Mouse (Mus musculus) left cerebral cortex, adult 6 months (tissue): ENCODE results near the gene Gnl2. TPM values are rescaled to one million over a fixed set of nuclear protein-coding genes. Genes with fewer than 3 reads are reported as not detected.

ENCODE experiments used
- long read RNA-seq, 2 experiments: library from polyadenylated mRNA; unstranded; transcript quantifications; one replicate each; pipeline ENCODE4 v2.0.0; 2019 to 2020
- polyA plus RNA-seq: library from polyadenylated mRNA; unstranded; fragments of <200 nt; fragmentation: Nextera tagmentation; gene quantifications from 2 replicates; pipeline ENCODE4 v1.2.3, GENCODE M21; 2021

The Gnl2 gene
- polyA plus RNA-seq = 27.4 and 28.7 TPM in 2 replicates
- long read RNA-seq, experiment 1, transcript Gnl2-201 (16 exons, 2,366 nt) = major isoform, 159 of 287 reads
- long read RNA-seq, experiment 1, partial matches to known transcripts = 50 of 287 reads
- long read RNA-seq, experiment 1, other reads (novel, unspliced or antisense) = 77 of 287 reads
- long read RNA-seq, experiment 2, transcript Gnl2-201 (16 exons, 2,366 nt) = major isoform, 32 of 62 reads
- long read RNA-seq, experiment 2, partial matches to known transcripts = 25 of 62 reads
- long read RNA-seq, experiment 2, other reads (novel, unspliced or antisense) = 3 of 62 reads

GRCm38 (mm10) chr4:125015806-125016635, at the start of gene Gnl2:
Gene Gnl2, plus strand, starts transcription at chr4:125016585.

GRCm38 (mm10) chr4:124985671-124986602, 30.4 kb upstream of the Gnl2 start, which contains the start of gene Rspo1:
Gene Rspo1, plus strand, starts transcription at chr4:124986430.

GRCm38 (mm10) chr4:125065517-125066307, 49.3 kb downstream of the Gnl2 start, which contains the start of gene Dnali1:
Gene Dnali1, minus strand, starts transcription at chr4:125065703.

GRCm38 (mm10) chr4:125066490-125067370, 50.3 kb downstream of the Gnl2 start, which contains the start of gene Snip1:
Gene Snip1, plus strand, starts transcription at chr4:125066672.

GRCm38 (mm10) chr4:125084403-125085345, 68.3 kb downstream of the Gnl2 start, which contains the start of gene Meaf6:
Gene Meaf6, plus strand, starts transcription at chr4:125085134.

Other genes starting within 250 kb of the Gnl2 start
- gene Mtf1, start 214.5 kb upstream of the Gnl2 start, polyA plus RNA-seq = 10.3 and 13.4 TPM in 2 replicates
- 5.0 and 49.2 TPM in 2 replicates for gene Yrdc, start 165.9 kb upstream of the Gnl2 start, polyA plus RNA-seq
- gene 1110065P20Rik, start 165.4 kb upstream of the Gnl2 start, polyA plus RNA-seq = 84.5 and 117 TPM in 2 replicates
- 8.9 and 11.2 TPM in 2 replicates for gene Maneal, start 154.4 kb upstream of the Gnl2 start, polyA plus RNA-seq
- gene Epha10, start 135.7 kb upstream of the Gnl2 start, polyA plus RNA-seq = 2.3 and 7.8 TPM in 2 replicates
- gene 9930104L06Rik, start 79.5 kb upstream of the Gnl2 start, polyA plus RNA-seq = 3.9 and 5.8 TPM in 2 replicates
- 2.2 and 2.5 TPM in 2 replicates for gene Cdca8, start 77.3 kb upstream of the Gnl2 start, polyA plus RNA-seq
- 4.1 and 14.0 TPM in 2 replicates for gene Rspo1, start 30.2 kb upstream of the Gnl2 start, polyA plus RNA-seq
- gene Dnali1, start 49.1 kb downstream of the Gnl2 start, polyA plus RNA-seq = 0.83 and 0.96 TPM in 2 replicates
- gene Snip1, start 50.1 kb downstream of the Gnl2 start, polyA plus RNA-seq = 7.4 and 7.6 TPM in 2 replicates
- gene Meaf6, start 68.5 kb downstream of the Gnl2 start, polyA plus RNA-seq = 153 and 165 TPM in 2 replicates
- 0.07 and 0.36 TPM in 2 replicates for gene Zc3h12a, start 111.3 kb downstream of the Gnl2 start, polyA plus RNA-seq